Mouse (Mus musculus) lung, postnatal 0 days (tissue): ENCODE data around the gene Selp.

Experiments used
- CTCF ChIP-seq: IDR thresholded peaks from 2 replicates; pipeline ENCODE4 v1.5.1; 2016; ENCODE audit warnings: antibody characterized with exemption, mild to moderate bottlenecking
- EP300 ChIP-seq: IDR thresholded peaks from 2 replicates; pipeline ENCODE4 v1.6.1; 2016; ENCODE audit warnings: antibody characterized with exemption, mild to moderate bottlenecking, control low read depth

DNA sequence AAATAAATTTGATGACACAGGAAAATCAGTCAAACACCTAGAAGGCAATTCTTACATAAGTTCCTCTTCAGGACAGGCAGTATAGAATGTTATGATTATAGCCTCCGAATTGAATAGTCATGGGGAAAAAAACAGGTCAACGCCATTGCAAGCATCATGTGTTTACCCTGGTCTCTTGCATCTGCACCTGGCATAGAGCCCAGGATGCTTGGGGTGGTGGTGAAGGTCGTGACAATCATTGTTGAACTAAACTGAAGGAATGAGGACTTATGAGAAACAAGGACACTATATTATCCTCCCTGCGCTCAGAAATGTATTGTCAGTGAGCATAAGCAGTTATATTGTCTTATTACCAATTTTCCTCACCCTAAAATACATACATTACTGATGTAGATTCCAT lies 53.8 kb downstream of the Selp start:
- TF ChIP-seq CTCF: no peak
- no peak for TF ChIP-seq EP300
